Mouse (Mus musculus) E14TG2a.4 (cell line): ENCODE results near the gene Notum.

Source experiments
- CTCF ChIP-seq: conservative IDR thresholded peaks from 2 replicates; pipeline ENCODE4 v1.5.1; 2014; ENCODE audit warnings: low read length
- NANOG ChIP-seq: IDR thresholded peaks from 2 replicates; pipeline ENCODE4 v1.6.1; 2014; ENCODE audit warnings: borderline replicate concordance, low read length, mixed read lengths

GRCm38 (mm10) chr11:120659509-120660300 is 1.3 kb downstream of the Notum start:
- TF ChIP-seq CTCF (no peak), NANOG (no peak)
